Mouse (Mus musculus) embryo, embryonic 9.5 days (tissue): ENCODE measurements at regions not wholly inside any gene's neighbourhood (a gene's known extent, or its start where the extent isn't known, plus 50 kb on each side); places are given as distances from the start of the nearest gene placed in this dataset.

Experiments used
- DNase-seq: peaks from one replicate; pipeline ENCODE4 v3.0.0-alpha.2; 2017; ENCODE audit errors: extremely low spot score

DNA sequence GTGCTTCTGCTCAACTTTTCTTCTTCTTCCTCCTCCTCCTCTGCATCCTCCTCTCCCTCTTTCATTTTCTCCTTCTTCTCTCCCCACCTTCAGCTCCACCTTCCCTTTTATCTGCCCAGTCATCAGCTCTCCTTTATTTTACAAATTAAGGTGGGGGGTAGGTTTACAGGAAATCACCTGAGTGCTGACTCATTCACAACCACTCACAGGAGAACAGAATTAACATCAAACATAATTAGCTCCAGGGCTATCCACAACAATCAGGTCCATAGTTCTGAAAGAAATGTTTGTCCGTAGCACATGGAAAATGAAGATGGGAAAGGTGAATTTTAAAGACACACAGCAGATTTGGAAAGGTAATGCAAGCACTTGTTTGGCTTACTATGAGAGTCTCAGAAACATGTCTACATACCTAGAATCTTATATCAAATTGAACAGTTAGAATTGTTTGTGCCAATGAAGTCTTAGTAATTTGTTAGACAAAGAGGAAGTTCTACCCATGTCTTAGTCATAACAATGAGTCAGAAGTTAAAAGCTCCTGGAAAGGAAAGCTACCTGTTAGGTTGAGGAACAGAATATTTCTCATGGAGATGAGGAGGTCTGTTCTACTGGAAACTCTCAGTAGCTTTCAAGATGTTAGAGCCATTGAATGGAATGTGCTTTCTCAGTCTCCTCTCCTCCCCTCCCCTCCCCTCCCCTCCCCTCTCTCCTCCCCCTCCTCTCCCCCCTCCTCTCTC is 108.8 kb upstream of the Tgfbr2 start:
- DNase-seq: no peak

DNA sequence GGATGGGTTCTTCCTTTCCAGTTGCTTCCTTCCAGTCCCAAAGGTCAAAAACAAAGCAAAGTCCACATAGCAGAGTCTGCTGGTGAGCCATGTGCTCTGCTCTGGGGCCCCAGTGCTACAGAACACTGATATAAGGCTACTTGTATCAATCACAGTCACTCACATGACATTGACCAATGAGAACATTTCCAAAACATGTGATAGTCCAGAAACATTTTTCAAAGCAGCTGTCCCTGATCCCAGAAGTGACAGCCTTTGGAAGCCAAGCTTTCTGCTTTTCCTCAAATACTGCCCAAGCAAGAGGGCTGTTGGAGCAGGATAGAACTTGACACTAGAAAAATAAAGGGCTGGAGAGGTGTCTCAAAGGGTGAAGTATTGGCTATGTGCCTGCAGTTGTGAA is 106.5 kb upstream of the Tgfbr2 start:
- DNase-seq: no peak

DNA sequence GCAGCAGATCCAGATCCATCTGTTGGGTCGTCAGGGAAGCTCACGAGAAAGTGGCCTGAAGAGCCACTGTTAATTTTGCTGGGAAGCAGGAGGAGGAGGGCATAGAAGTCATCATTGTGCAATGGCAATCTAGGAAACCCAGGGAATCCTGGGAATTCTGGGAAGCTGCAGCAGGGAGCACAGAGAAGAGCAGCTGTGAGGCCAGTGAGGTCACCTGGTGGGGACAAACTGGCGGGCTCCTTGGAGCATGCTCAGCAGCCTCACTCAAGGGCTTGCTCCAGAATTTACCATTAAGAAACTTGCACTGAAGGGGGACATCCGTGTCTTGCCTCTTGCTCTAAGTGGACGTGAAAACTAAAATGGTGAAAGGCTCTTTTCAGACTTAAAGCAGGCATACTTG is 105.0 kb upstream of the Tgfbr2 start:
- DNase-seq: no peak

DNA sequence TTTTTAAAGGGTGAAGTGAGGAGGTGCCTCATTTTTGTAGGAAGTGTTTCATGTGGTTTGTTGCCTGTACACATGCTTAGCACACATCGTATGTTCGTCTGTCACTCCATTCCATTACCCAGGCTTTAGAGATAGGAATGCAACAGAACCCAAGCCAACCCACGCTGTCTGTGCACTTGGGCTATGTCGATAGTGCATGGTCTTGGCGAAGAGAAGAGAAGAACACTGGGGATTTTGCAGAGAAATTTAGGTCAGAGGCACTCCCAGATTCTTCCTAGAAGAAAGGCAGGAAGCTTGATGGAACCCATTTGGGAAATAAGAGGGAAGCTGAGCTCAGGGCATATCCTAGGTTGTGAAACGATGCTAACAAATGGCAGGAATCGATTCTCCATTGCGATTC is 103.7 kb upstream of the Tgfbr2 start:
- no peak for DNase-seq

DNA sequence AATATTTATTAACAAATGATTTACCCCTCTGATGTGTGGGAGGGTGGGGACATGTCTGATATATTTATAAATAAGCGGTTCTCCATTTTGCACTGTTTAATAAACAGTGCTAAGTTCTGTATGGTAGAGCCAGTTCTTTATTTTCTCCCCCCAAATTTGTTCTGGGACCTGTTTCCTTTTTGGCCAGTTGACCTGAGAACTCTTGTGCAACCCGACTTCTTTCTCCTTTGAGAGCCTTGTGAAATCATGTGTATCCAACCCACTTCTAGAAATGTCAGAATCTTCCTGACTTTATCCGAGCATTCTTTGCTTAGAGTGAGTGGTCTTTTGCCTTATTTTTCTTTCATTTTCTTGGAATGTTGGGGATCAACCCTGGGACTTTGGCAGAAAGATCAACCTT is 102.6 kb upstream of the Tgfbr2 start:
- DNase-seq: no peak

DNA sequence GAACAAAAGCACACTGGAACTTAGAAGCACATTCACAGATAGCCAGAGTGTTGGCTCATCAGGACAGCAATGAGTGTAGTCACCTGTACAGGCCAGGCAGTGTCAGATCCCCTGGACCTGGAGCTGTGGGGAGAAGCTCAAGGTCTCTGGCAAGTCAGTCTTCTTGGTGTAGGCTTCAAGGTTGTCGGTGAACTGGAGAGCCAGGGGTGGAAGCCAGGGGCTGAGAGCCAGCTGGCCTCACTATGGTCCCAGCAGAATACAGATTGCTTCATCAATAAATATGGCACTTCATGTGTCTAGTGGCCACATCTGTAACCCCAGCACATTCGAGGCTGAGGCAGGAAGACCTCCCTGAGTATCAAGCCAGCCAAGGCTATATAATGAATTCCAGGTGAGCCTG is 101.0 kb upstream of the Tgfbr2 start:
- DNase-seq: no peak

DNA sequence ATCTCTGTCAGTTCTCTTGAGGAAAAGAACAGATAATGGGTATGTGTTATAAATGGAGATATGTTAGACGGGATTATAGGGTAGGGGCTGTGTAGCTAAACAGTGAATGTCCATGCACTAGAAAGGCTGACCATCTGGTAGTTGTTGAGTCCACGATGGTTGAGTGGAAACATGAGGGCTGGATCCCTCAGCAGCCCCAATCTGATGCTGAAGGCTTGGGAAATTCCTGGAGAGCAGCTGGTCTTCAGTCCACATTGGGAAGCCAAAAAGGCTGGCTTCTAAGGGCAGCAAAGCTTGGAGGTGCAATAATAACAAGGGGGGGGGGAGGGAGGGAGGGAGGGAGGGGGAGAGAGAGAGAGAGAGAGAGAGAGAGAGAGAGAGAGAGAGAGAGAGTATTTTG is 97.3 kb upstream of the Tgfbr2 start:
- no peak for DNase-seq

DNA sequence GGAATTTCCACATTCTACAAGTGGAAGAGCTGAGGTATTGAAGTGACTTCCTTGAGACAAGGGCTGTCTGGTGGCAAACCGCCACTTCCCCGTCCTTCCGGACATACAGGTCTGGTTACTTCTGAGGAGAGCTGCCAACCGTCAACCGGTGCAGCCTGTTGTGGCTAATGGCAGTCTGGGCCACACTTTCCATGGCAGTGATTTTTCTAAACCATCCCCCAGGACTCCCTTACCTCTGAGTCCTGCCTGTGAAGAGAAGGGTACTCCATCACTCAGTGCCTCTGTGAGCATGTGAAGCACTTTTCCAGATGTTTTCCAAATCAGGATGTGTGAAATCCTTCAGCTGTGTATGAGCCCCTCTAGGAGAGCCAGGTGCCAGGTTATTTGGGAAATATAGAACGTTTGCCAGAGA is 95.3 kb upstream of the Tgfbr2 start:
- DNase-seq: no peak

DNA sequence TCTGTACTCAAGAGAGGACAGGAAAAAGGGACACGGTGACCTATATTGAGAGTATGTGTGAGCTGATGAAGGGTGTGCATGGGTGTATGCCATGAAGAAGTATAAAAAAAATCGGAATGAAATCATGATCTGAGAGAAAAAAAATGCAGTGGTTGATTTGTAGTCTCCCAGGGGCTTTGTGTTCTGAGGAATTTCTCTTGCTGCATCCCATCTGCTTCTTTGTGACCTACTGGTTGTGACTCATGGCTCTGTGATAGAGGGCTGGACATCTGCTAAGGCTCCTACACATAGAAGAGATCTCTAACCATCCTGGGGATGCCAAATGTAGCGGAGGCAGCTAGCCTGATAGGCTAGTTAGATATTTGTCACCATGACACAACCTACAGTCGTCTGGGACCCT is 92.3 kb upstream of the Tgfbr2 start:
- DNase-seq: no peak

DNA sequence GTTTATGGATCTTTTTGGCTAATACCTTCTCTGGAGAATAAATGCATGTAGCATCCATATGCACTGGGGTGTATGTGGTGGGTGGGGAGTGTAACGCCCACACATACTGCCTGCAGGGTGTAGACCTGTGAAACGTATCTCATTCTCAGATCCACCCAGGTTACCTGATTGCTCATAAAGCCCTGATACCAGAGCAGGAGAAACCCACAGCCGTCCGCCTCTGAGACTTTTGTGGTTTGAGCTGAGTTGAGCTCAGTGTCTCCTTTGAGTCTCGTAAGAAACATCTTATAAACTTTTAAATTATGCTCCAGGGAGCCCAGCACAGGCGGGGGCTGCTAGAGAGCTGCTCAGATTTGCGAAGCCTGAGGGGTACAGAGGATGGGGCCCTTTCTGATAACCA is 88.7 kb upstream of the Tgfbr2 start:
- no peak for DNase-seq

DNA sequence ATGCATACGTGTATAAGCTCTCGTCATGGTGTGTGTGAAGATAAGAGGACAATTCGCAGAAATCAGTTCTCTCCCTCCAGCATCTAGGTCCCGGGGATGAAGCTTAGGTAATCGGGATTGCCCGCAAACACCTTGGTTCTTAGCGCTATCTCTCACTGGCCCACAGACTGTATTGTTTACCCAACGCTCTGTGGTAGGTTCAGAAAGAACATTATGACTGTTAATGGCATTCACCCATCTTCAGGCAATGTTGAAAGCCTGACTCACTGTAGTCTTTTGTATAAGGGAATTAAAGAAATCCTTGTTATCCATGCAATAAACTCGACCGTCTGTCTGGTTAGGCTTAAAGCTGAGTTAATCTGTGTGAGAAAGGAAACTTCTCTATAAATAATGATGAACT is 84.4 kb upstream of the Tgfbr2 start:
- no peak for DNase-seq

DNA sequence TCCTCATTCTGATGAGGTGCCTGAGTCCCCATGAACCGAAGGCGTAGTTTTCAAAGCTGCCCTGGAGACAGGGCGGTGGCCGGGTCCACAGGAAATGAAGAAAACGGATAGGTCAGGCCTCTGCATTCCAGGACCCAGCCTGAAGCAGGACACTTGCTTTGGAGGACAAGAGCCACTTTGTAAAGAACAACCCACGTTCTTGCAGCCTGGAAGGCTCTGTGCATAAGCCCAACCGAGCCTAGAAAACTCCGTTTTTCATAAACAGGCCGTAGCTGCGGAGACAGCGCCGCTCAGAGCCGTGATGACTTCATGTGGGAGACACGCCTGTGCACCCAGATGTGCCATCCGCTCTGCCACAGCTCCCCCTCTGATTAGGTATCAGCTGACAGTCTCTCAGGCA is 78.4 kb upstream of the Tgfbr2 start:
- no peak for DNase-seq

DNA sequence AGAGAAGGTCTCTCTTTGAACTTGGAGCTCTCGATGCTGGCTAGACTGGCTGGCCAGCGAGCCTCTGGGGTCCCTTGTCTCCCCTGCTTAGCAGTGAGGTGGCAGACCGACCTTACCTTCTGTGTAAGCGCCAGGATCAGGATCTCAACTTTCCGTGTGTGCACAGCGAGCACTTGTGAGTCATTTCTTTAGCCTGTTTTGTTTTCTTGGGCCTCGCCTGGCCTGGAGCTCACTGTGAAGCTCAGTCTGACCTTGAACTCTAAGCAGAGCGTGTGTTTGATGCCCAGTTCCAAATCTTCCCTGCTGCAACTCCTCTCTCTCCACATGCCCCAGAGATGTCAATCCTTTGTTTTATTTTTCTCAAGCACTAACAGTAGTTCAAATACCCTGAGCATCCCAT is 77.6 kb upstream of the Tgfbr2 start:
- no peak for DNase-seq

DNA sequence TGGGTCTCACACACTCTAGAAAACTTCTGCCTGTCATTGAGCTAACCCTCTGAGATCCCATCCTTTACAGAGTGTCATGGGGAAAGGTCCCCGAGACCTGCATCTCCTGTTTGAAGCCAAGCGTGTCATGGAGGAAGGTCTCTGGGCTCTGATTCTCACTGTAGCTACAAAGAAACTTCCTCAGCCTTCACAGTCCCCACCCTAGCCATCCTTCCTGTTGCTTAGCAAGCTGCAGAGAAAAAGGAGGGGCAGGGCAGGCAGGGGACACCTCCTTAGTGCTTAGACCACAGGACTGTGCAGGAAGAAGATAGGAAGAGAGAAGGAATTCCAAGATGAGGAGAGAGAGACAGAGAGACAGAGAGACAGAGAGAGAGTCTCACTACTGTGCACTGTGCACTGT is 74.6 kb upstream of the Tgfbr2 start:
- DNase-seq: no peak

DNA sequence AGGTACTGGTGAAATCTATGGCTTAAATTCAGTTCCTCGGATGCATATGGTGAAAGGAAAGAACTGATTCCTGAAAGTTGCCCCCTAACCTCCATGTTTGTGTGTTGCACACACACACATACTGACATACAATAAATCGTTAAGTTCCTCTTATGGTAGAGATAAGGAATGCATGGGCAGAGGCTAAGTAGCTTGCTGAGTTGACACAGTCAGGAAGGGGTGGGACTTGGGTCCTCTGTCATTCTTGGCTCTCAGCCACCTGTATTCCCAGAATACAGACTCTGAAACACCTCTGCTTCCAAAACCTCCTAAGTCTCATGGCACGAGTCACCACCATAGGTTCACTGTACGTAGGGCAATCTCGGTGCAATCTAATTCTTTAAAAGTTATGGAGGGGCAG is 70.0 kb upstream of the Tgfbr2 start:
- DNase-seq: no peak

DNA sequence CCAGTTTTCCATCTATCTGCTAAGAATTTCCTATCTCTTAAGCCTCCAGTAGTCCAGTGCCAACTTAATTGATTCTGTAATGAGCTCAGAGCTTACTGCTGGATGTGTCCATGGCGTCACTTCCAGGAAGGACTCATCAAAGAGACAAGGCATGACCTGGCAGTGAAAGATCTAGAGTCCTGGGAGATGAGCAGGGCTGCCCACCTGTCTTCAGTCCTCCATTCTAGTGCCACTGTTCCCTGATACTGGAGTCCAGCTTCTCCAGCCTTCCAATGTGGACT is 69.4 kb upstream of the Tgfbr2 start:
- no peak for DNase-seq

DNA sequence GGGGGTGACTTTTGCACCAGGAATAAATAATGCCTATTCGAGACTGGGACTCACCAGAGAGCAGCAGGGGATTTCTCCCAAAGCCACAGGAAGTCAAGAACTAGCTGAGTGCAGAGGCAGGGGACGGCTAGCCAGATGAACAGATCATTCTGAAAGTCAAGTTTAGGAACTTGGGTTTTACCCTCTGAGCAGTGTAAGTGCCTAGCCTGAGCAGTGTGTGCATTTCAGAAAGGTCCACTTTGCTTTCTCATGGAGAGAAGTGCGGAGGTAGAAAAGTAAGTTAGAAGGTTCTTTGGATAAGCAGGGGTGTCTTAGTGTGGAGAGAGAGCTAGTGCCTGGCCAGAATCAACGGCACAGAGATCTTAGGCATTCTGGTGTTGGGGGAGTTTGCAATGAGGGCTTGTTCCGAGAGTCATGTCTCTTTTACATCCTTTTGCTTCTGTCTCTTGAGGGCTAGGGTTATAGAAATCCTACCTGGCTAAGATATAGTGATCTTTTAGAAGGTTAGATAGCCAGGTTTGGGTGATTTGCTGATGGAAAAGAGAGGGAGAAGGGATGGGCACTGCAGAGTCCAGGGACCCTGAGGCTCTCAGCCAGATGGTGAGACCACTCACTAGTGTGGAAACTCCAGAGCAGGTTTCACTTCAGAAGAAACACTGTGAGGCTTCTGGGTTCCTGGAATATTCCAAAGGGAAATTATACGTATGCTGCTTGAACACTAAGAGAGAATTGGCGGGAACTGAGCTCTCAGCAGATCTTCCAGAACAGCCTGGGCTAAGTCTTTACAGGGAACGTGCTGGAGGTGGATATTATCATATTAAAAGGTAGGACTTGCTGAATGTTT is 68.8 kb upstream of the Tgfbr2 start:
- no peak for DNase-seq

DNA sequence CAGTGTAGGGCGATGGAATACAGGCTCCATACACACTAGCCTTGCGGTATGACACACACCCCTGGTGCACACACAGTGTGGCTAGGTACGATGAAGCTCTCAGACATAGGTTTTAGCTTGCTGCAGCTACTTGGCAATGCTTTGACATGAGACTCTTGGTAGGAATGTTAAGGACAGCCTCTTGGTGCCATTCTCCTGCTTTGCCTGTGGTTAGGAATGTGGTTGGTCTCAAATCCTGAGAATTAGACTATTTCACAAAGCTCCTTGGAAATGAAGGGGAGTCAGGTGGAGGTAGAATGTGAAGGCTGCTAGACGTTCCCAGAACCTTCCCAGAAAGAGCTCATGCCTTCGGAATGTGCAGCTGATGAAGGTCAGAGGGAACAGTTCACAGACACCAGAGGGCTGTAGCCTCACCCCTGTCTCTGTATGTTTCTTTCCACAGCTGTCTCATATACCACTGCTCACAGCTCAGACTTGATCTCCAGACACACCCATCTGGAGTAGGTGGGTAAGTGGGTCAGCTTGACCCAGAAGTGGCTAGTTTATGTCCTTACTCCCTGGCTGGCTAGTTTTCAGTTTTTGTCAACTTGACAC is 66.9 kb upstream of the Tgfbr2 start:
- DNase-seq: no peak

DNA sequence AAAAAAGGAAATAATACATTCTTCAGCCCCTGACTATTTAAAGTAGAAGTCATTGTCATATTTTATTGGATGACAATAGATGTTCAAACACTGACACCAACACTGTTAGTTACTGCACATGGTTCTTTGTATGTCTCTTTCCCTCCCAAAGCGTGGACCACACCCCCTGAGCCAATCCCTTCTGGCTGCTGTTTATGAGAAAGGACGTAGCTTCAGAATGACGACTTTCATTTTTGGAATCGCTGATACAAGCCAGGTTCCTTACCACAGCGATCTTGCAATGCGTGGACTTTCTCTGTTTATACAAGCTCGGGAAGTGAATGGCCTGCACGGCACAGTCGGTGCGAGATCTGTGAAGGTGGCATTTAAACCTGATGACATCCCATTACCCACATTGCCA is 66.1 kb upstream of the Tgfbr2 start:
- no peak for DNase-seq

DNA sequence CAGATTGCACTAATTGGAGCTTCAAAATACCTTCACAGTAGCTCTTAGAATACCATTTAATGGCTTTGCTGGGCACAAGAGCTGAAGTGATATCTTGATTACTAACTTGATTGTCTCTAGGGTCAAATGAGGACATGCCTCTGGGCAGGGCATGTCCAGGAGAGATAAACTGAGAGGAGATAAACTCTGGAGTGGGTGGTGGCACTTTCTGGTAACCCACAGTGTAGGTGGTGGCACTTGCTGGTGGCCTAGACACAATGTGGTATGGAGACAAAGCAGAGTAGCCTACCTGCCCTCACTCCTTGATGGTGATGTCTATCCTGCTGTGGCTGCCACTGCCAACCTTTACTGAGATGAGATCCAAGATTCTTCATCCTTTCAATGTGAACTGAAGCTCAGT is 61.7 kb upstream of the Tgfbr2 start:
- no peak for DNase-seq

DNA sequence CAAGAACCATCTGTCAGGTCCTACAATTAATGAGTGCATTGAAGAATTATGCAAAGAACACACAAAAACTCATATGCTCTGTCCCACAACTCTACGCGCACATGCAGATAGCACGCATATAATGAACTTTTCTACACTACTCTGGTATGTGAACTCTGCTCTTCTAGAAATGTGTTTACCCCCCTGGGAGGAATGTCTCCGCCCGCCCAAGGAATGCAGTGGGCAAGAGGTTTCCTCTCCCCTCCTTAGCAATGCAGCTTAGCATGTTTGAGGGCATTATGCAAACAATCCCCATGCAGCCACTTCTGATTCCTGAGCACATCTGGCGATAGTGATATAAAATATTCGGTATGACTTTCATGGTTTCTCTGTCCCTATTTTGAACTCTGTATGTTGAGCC is 59.0 kb upstream of the Tgfbr2 start:
- no peak for DNase-seq

DNA sequence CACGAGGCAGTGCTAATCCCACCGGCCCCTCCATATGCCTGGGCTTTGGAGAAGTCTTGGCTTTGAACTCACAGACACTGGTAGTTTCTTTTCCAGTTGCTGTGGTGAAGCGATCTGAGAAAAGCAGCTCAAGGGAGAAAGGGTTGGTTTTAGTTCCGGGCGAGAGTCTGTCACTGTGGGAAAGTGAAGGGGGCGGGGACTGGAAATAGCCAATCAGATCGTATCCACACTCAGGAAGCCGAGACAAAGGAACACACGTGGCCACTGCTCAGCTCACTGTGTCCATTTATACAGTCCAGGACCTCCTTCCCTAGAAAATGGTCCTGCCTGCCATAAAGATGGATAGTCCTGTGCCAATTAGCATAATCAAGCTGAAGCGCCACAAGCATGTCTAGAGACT is 57.2 kb upstream of the Tgfbr2 start:
- DNase-seq: no peak
